Mouse (Mus musculus) liver, embryonic 12.5 days (tissue): ENCODE results near the gene Gp1ba. TPM values are rescaled to one million over a fixed set of nuclear protein-coding genes. Genes with fewer than 3 reads are reported as not detected.

Experiments
- ATAC-seq: fragments of 200-750 bp; cut with Nextera tagmentation; 2 replicates; pipeline ENCODE4 v1.8.0; 2017; ENCODE audit warnings: moderate number of reproducible peaks, mild to moderate bottlenecking, moderate library complexity
- H3K27ac ChIP-seq: fragments of 300-500 bp; sonication (generic); 2 replicates; pipeline ENCODE4 v1.5.1; 2016; ENCODE audit warnings: mild to moderate bottlenecking
- H3K27me3 ChIP-seq: fragments of 300-500 bp; sonication (generic); replicated peaks from 2 replicates; pipeline ENCODE4 v1.6.1; 2016; ENCODE audit warnings: mild to moderate bottlenecking, moderate library complexity
- H3K36me3 ChIP-seq: fragments of 300-500 bp; sonication (generic); 2 replicates; pipeline ENCODE4 v1.6.1; 2016; ENCODE audit warnings: mild to moderate bottlenecking, moderate library complexity
- H3K4me1 ChIP-seq: fragments of 300-500 bp; sonication (generic); 2 replicates; pipeline ENCODE4 v1.6.1; 2016
- H3K4me2 ChIP-seq: fragments of 300-500 bp; sonication (generic); 2 replicates; pipeline ENCODE4 v1.6.1; 2016; ENCODE audit warnings: mild to moderate bottlenecking, moderate library complexity
- H3K4me3 ChIP-seq: fragments of 300-500 bp; sonication (generic); 2 replicates; pipeline ENCODE4 v1.5.1; 2016; ENCODE audit warnings: mild to moderate bottlenecking, moderate library complexity
- H3K9ac ChIP-seq: fragments of 300-500 bp; sonication (generic); 2 replicates; pipeline ENCODE4 v1.6.1; 2016; ENCODE audit warnings: mild to moderate bottlenecking, moderate library complexity
- H3K9me3 ChIP-seq: fragments of 300-500 bp; sonication (generic); replicated peaks from 2 replicates; pipeline ENCODE4 v1.6.1; 2016; ENCODE audit warnings: mild to moderate bottlenecking, moderate library complexity
- WGBS: fragments of 180-500 bp; shearing (Covaris S2); methylation state at CpG from one replicate; pipeline ENCODE4 v1.1.7; 2016; ENCODE audit not compliant: insufficient replicate concordance; 5-methylcytosine and 5-hydroxymethylcytosine counted together
- polyA plus RNA-seq: library from polyadenylated mRNA; unstranded; fragments of >200 nt; fragmentation: Nextera tagmentation; extraction: Ambion mirVana; gene quantifications from 2 replicates; pipeline ENCODE4 v1.2.1, GENCODE M21; 2016

The Gp1ba gene
- polyA plus RNA-seq, 1 experiment from 2014 or later: 5.5 TPM

- no peak overlapping the region for H3K4me2 ChIP-seq
- H3K9ac ChIP-seq: no peak overlapping the region
- no peaks in the 10 kb centered on the region for H3K9me3 ChIP-seq
- WGBS: 74% methylated on average over 7 of the region's 7 CpGs
- H3K27me3 ChIP-seq: peaks cover 15% of the 10 kb centered on the region
- peaks cover 64% of the 10 kb centered on the region for H3K36me3 ChIP-seq
- peaks cover 30% of the 10 kb centered on the region for H3K4me1 ChIP-seq
- H3K4me3 ChIP-seq: no peak overlapping the region
- no peak for ATAC-seq
- no peak overlapping the region for H3K27ac ChIP-seq
These were observed 26.4 kb upstream of the Gp1ba start for GRCm38 (mm10) chr11:70612505-70612904.

- H3K4me3 ChIP-seq: peak overlapping the region; percentile 56
- WGBS: 3% methylated on average over 17 of the region's 17 CpGs
- peak overlapping the region; percentile 61 for H3K9ac ChIP-seq
- peaks cover 26% of the 10 kb centered on the region for H3K4me1 ChIP-seq
- peak; percentile 86 for ATAC-seq
- H3K4me2 ChIP-seq: peak overlapping the region; percentile 89
- no peak overlapping the region for H3K27ac ChIP-seq
- peaks cover 38% of the 10 kb centered on the region for H3K36me3 ChIP-seq
- H3K9me3 ChIP-seq: no peaks in the 10 kb centered on the region
- H3K27me3 ChIP-seq: peaks cover 20% of the 10 kb centered on the region
These were observed 23.8 kb upstream of the Gp1ba start for GRCm38 (mm10) chr11:70615074-70615473.

- H3K4me2 ChIP-seq: peak within 1 kb of the TSS; percentile 89
- H3K9ac ChIP-seq: peak within 1 kb of the TSS; percentile 61
- H3K4me3 ChIP-seq: peak within 1 kb of the TSS; percentile 56
- peaks cover 33% of the 10 kb centered on the region for H3K36me3 ChIP-seq
- WGBS: 17% methylated on average over 21 of the region's 21 CpGs
- no peak within 1 kb of the TSS for H3K27ac ChIP-seq
- peaks cover 20% of the 10 kb centered on the region for H3K27me3 ChIP-seq
- no peak for ATAC-seq
- no peaks in the 10 kb centered on the region for H3K9me3 ChIP-seq
- H3K4me1 ChIP-seq: peaks cover 26% of the 10 kb centered on the region
These were observed 23.3 kb upstream of the Gp1ba start, which contains the start of gene 4930544D05Rik for GRCm38 (mm10) chr11:70615516-70616093. Gene 4930544D05Rik, plus strand, starts transcription at chr11:70615848.

GRCm38 (mm10) chr11:70619101-70619500, 19.8 kb upstream of the Gp1ba start, which contains the start of gene Chrne:
Gene Chrne, minus strand, starts transcription at chr11:70619216.
- H3K9ac ChIP-seq: no peak within 1 kb of the TSS
- H3K4me1 ChIP-seq: peaks cover 41% of the 10 kb centered on the region
- no peak within 1 kb of the TSS for H3K4me3 ChIP-seq
- peaks cover 20% of the 10 kb centered on the region for H3K27me3 ChIP-seq
- H3K9me3 ChIP-seq: no peaks in the 10 kb centered on the region
- H3K27ac ChIP-seq: no peak within 1 kb of the TSS
- no peak for ATAC-seq
- no peaks in the 10 kb centered on the region for H3K36me3 ChIP-seq
- no peak within 1 kb of the TSS for H3K4me2 ChIP-seq
- 52% methylated on average over 1 of the region's 1 CpGs for WGBS

GRCm38 (mm10) chr11:70621972-70622814, 16.7 kb upstream of the Gp1ba start:
- WGBS: 47% methylated on average over 7 of the region's 7 CpGs

GRCm38 (mm10) chr11:70623053-70623742, 15.7 kb upstream of the Gp1ba start:
- H3K36me3 ChIP-seq: no peaks in the 10 kb centered on the region
- peaks cover 26% of the 10 kb centered on the region for H3K4me1 ChIP-seq
- WGBS: 67% methylated on average over 10 of the region's 10 CpGs
- 0 out of 2 replicates have a peak, but pooled peaks have one; percentile 34 for ATAC-seq
- H3K27ac ChIP-seq: no peak overlapping the region
- no peak overlapping the region for H3K4me3 ChIP-seq
- no peak overlapping the region for H3K9ac ChIP-seq
- no peak overlapping the region for H3K4me2 ChIP-seq
- H3K9me3 ChIP-seq: no peaks in the 10 kb centered on the region
- H3K27me3 ChIP-seq: 0 out of 2 replicates have a peak, but pooled peaks cover 3% of the 10 kb centered on the region

More at GRCm38 (mm10) chr11:70621972-70622814, 16.7 kb upstream of the Gp1ba start:
- Histone ChIP-seq H3K9me3 (no peaks in the 10 kb centered on the region), H3K36me3 (no peaks in the 10 kb centered on the region), H3K27ac (0 out of 2 replicates have a peak overlapping the region, but pooled peaks have one; percentile 2), H3K4me1 (peaks cover 26% of the 10 kb centered on the region), H3K9ac (no peak overlapping the region), H3K4me2 (no peak overlapping the region), H3K27me3 (0 out of 2 replicates have a peak, but pooled peaks cover 4% of the 10 kb centered on the region), H3K4me3 (no peak overlapping the region)
- peak; percentile 68 for ATAC-seq

- no peak overlapping the region for H3K4me3 ChIP-seq
- H3K9ac ChIP-seq: no peak overlapping the region
- no peak overlapping the region for H3K4me2 ChIP-seq
- ATAC-seq: no peak
- H3K4me1 ChIP-seq: peaks cover 35% of the 10 kb centered on the region
- H3K27ac ChIP-seq: no peak overlapping the region
- WGBS: 27% methylated on average over 4 of the region's 4 CpGs
- no peaks in the 10 kb centered on the region for H3K9me3 ChIP-seq
- no peaks in the 10 kb centered on the region for H3K36me3 ChIP-seq
- H3K27me3 ChIP-seq: no peaks in the 10 kb centered on the region
These were observed 13.4 kb upstream of the Gp1ba start for GRCm38 (mm10) chr11:70625473-70625872.

- H3K9ac ChIP-seq: no peak overlapping the region
- 57% methylated on average over 4 of the region's 4 CpGs for WGBS
- no peak for ATAC-seq
These were observed 12.0 kb upstream of the Gp1ba start for GRCm38 (mm10) chr11:70626877-70627276.

GRCm38 (mm10) chr11:70628431-70628830, 10.5 kb upstream of the Gp1ba start:
- Histone ChIP-seq H3K27ac (no peak overlapping the region), H3K9ac (no peak overlapping the region), H3K36me3 (no peaks in the 10 kb centered on the region), H3K27me3 (no peaks in the 10 kb centered on the region), H3K9me3 (no peaks in the 10 kb centered on the region), H3K4me2 (no peak overlapping the region), H3K4me1 (peaks cover 16% of the 10 kb centered on the region), H3K4me3 (no peak overlapping the region)
- ATAC-seq: no peak
- 53% methylated on average over 2 of the region's 2 CpGs for WGBS

More at GRCm38 (mm10) chr11:70626877-70627276, 12.0 kb upstream of the Gp1ba start:
- Histone ChIP-seq H3K36me3 (no peaks in the 10 kb centered on the region), H3K9me3 (no peaks in the 10 kb centered on the region), H3K27ac (no peak overlapping the region), H3K4me1 (peaks cover 32% of the 10 kb centered on the region), H3K4me2 (no peak overlapping the region), H3K27me3 (no peaks in the 10 kb centered on the region), H3K4me3 (no peak overlapping the region)

- H3K4me2 ChIP-seq: no peak overlapping the region
- H3K4me1 ChIP-seq: peaks cover 13% of the 10 kb centered on the region
- 28% methylated on average over 5 of the region's 5 CpGs for WGBS
- no peak overlapping the region for H3K9ac ChIP-seq
- peak overlapping the region; percentile 20; the same call in 1 of the 2 replicates for H3K27ac ChIP-seq
- H3K4me3 ChIP-seq: no peak overlapping the region
- ATAC-seq: no peak
- H3K27me3 ChIP-seq: no peaks in the 10 kb centered on the region
- H3K36me3 ChIP-seq: no peaks in the 10 kb centered on the region
- H3K9me3 ChIP-seq: no peaks in the 10 kb centered on the region
These were observed 9.4 kb upstream of the Gp1ba start for GRCm38 (mm10) chr11:70629557-70629956.

- Histone ChIP-seq H3K9me3 (no peaks in the 10 kb centered on the region), H3K36me3 (no peaks in the 10 kb centered on the region), H3K4me1 (peaks cover 13% of the 10 kb centered on the region), H3K4me3 (no peak overlapping the region), H3K4me2 (peak overlapping the region; percentile 19; the same call in 1 of the 2 replicates), H3K27ac (peak overlapping the region; percentile 34), H3K27me3 (no peaks in the 10 kb centered on the region), H3K9ac (no peak overlapping the region)
- 0 out of 2 replicates have a peak, but pooled peaks have one; percentile 35 for ATAC-seq
- WGBS: 30% methylated on average over 7 of the region's 7 CpGs
These were observed 8.8 kb upstream of the Gp1ba start for GRCm38 (mm10) chr11:70630129-70630528.
